In genomic region chr15:77021851-77022250, GRCm38 (mm10) we compare ENCODE assay signal across 19 mouse cellular contexts. TPM values are rescaled to one million over a fixed set of nuclear protein-coding genes. Genes with fewer than 3 reads are reported as not detected.
A peak's percentile ranks its signal among the peaks of the same experiment; 100 is the strongest.
DNase-seq lines count a peak whose midpoint lies in the region; ATAC-seq and TF ChIP-seq lines count a peak whose summit lies in the region.
"Had no signal": no experiment of that assay in that cellular context is flagged by ENCODE, and none has a peak within 500 bp of the region (broad histone marks: within the 10 kb centered on the region; RNA-seq: fewer than 3 reads in every experiment).

No protein-coding gene starts in this region.

- H3K27ac ChIP-seq in embryonic facial prominence, embryonic 12.5 days, result peak overlapping the region; percentile 36; the same call in 1 of the 2 replicates
- no peak overlapping the region for H3K27ac ChIP-seq in embryonic facial prominence, embryonic 10.5 days (replicated peaks)
- H3K27ac ChIP-seq in heart, embryonic 13.5 days (replicated peaks), result peak overlapping the region; percentile 95
- peak overlapping the region; percentile 14; the same call in 1 of the 2 replicates for H3K27ac ChIP-seq in embryonic fibroblast, embryonic 13.5 days (ENCODE audit: insufficient read depth, low read length)
- no peak overlapping the region for H3K27ac ChIP-seq in forebrain, embryonic 16.5 days (ENCODE audit: low read length)
- H3K27ac ChIP-seq: forebrain, embryonic 15.5 days; hindbrain, embryonic 14.5 days; layer of hippocampus, adult 2 months; liver, embryonic 14.5 days; midbrain, embryonic 13.5 days; neural tube, embryonic 13.5 days had no signal

- TF ChIP-seq CTCF in embryonic fibroblast, embryonic 13.5 days (IDR thresholded peaks at IDR 0.05; ENCODE audit: borderline replicate concordance, insufficient read depth, low read length), result no peak

- no peak overlapping the region for H3K9ac ChIP-seq in embryonic facial prominence, embryonic 12.5 days
- H3K9ac ChIP-seq in heart, embryonic 13.5 days, result peak overlapping the region; percentile 74
- H3K9ac ChIP-seq in forebrain, embryonic 16.5 days (replicated peaks; ENCODE audit: low read depth, low read length), result no peak overlapping the region
- H3K9ac ChIP-seq: forebrain, embryonic 15.5 days; hindbrain, embryonic 14.5 days; liver, embryonic 14.5 days; midbrain, embryonic 13.5 days; neural tube, embryonic 13.5 days had no signal

- DNase-seq in embryonic facial prominence, embryonic 10.5 days (ENCODE audit: low spot score), result no peak
- DNase-seq in heart, adult 9 months (ENCODE audit: low spot score in 2 of 2), result no peak
- DNase-seq: kidney, adult 8-10 months; kidney, postnatal 14 days; spleen, adult 18-20 months; thymus, adult 18-20 months; thymus, postnatal 4 days had no signal

- no peaks in the 10 kb centered on the region for H3K36me3 ChIP-seq in embryonic facial prominence, embryonic 12.5 days
- no peaks in the 10 kb centered on the region for H3K36me3 ChIP-seq in embryonic facial prominence, embryonic 10.5 days (replicated peaks)
- H3K36me3 ChIP-seq in heart, embryonic 13.5 days, result peaks cover 6% of the 10 kb centered on the region
- H3K36me3 ChIP-seq in forebrain, embryonic 16.5 days (ENCODE audit: control insufficient read depth, insufficient read depth), result no peaks in the 10 kb centered on the region
- H3K36me3 ChIP-seq: forebrain, embryonic 15.5 days; midbrain, embryonic 13.5 days; neural tube, embryonic 13.5 days had no signal

- no peaks in the 10 kb centered on the region for H3K4me1 ChIP-seq in embryonic facial prominence, embryonic 12.5 days
- H3K4me1 ChIP-seq in embryonic facial prominence, embryonic 10.5 days, result peaks cover 23% of the 10 kb centered on the region
- peaks cover 80% of the 10 kb centered on the region for H3K4me1 ChIP-seq in heart, embryonic 13.5 days
- H3K4me1 ChIP-seq in embryonic fibroblast, embryonic 13.5 days (ENCODE audit: control insufficient read depth, insufficient read depth, low read length), result no peaks in the 10 kb centered on the region
- H3K4me1 ChIP-seq in forebrain, embryonic 16.5 days (replicated peaks; ENCODE audit: control insufficient read depth, insufficient read depth, low read length), result peaks cover 6% of the 10 kb centered on the region

- 60% methylated on average over 4 of the region's 4 CpGs for WGBS in embryonic facial prominence, embryonic 12.5 days
- 88% methylated on average over 4 of the region's 4 CpGs for WGBS in embryonic facial prominence, embryonic 10.5 days
- WGBS in heart, embryonic 13.5 days, result 63% methylated on average over 4 of the region's 4 CpGs
- WGBS in forebrain, embryonic 16.5 days, result 84% methylated on average over 4 of the region's 4 CpGs

- ATAC-seq in embryonic facial prominence, embryonic 12.5 days (ENCODE audit: insufficient number of reproducible peaks, insufficient read depth, low FRiP score, low TSS enrichment), result no peak
- ATAC-seq in heart, embryonic 13.5 days (ENCODE audit: extremely low read depth, insufficient number of reproducible peaks, low FRiP score, low TSS enrichment), result no peak
- ATAC-seq in forebrain, embryonic 16.5 days, result no peak
- no peak for ATAC-seq in megakaryocyte progenitor cell, adult 5-6 weeks (replicated peaks; ENCODE audit: poor library complexity)
- ATAC-seq: forebrain, embryonic 15.5 days; midbrain, embryonic 13.5 days had no signal

- no peaks in the 10 kb centered on the region for H3K9me3 ChIP-seq in embryonic facial prominence, embryonic 12.5 days
- no peaks in the 10 kb centered on the region for H3K9me3 ChIP-seq in embryonic facial prominence, embryonic 10.5 days
- H3K9me3 ChIP-seq in heart, embryonic 13.5 days, result no peaks in the 10 kb centered on the region
- no peaks in the 10 kb centered on the region for H3K9me3 ChIP-seq in forebrain, embryonic 16.5 days (ENCODE audit: control insufficient read depth, low read length)
- H3K9me3 ChIP-seq: forebrain, embryonic 15.5 days; midbrain, embryonic 13.5 days; neural tube, embryonic 13.5 days had no signal

- H3K4me2 ChIP-seq in embryonic facial prominence, embryonic 12.5 days (replicated peaks), result no peak overlapping the region
- peak overlapping the region; percentile 47 for H3K4me2 ChIP-seq in heart, embryonic 13.5 days
- no peak overlapping the region for H3K4me2 ChIP-seq in forebrain, embryonic 16.5 days (ENCODE audit: low read length)
- H3K4me2 ChIP-seq: forebrain, embryonic 15.5 days; hindbrain, embryonic 14.5 days; midbrain, embryonic 13.5 days; neural tube, embryonic 13.5 days had no signal

- no peak for TF ChIP-seq POLR2A in embryonic fibroblast, embryonic 13.5 days (IDR thresholded peaks at IDR 0.05; ENCODE audit: low read depth, low read length)

- no peak overlapping the region for H3K4me3 ChIP-seq in embryonic facial prominence, embryonic 12.5 days
- H3K4me3 ChIP-seq in embryonic facial prominence, embryonic 10.5 days, result no peak overlapping the region
- peak overlapping the region; percentile 36 for H3K4me3 ChIP-seq in heart, embryonic 13.5 days
- H3K4me3 ChIP-seq in embryonic fibroblast, embryonic 13.5 days (ENCODE audit: insufficient read depth, low read length), result no peak overlapping the region
- no peak overlapping the region for H3K4me3 ChIP-seq in forebrain, embryonic 16.5 days (replicated peaks; ENCODE audit: low read length)
- H3K4me3 ChIP-seq: erythroblast, embryonic 14.5 days; forebrain, embryonic 15.5 days; layer of hippocampus, adult 2 months; midbrain, embryonic 13.5 days; neural tube, embryonic 13.5 days had no signal

- no peaks in the 10 kb centered on the region for H3K27me3 ChIP-seq in embryonic facial prominence, embryonic 12.5 days
- 0 out of 2 replicates have a peak, but pooled peaks cover 4% of the 10 kb centered on the region for H3K27me3 ChIP-seq in embryonic facial prominence, embryonic 10.5 days (replicated peaks; ENCODE audit: low read depth, poor library complexity, severe bottlenecking)
- no peaks in the 10 kb centered on the region for H3K27me3 ChIP-seq in heart, embryonic 13.5 days (replicated peaks)
- H3K27me3 ChIP-seq in forebrain, embryonic 16.5 days (replicated peaks; ENCODE audit: control insufficient read depth, insufficient read depth, low read length), result no peaks in the 10 kb centered on the region
- H3K27me3 ChIP-seq: forebrain, embryonic 15.5 days; midbrain, embryonic 13.5 days; neural tube, embryonic 13.5 days had no signal

RNA-seq across cellular contexts. Expression of gene Apol6, which starts 22.7 kb away (rescaled TPM):
- polyA plus RNA-seq in embryonic facial prominence, embryonic 12.5 days (2016; fragmentation: Nextera tagmentation; extraction: Ambion mirVana), result 0.09 TPM in 1 of 2 replicates, not detected in the other
- polyA plus RNA-seq in embryonic facial prominence, embryonic 10.5 days (2016; fragmentation: Nextera tagmentation; extraction: Ambion mirVana), result 0.07 and 0.16 TPM in 2 replicates
- 0.06 and 0.15 TPM in 2 replicates for polyA plus RNA-seq in heart, embryonic 13.5 days (2015; fragmentation: Nextera tagmentation; extraction: Ambion mirVana)
- polyA plus RNA-seq in embryonic fibroblast, embryonic 13.5 days (2011; ENCODE audit: insufficient read length, low read depth, missing spikeins), result 6.3 and 8.9 TPM in 2 replicates
- polyA plus RNA-seq in forebrain, embryonic 16.5 days (2015; fragmentation: Nextera tagmentation; extraction: Ambion mirVana), result not detected in 2 replicates
- not detected in 2 replicates for total RNA-seq in megakaryocyte progenitor cell, adult 5-6 weeks (2015)
- total RNA-seq in megakaryocyte progenitor cell, adult 5-6 weeks (2017), result not detected in 2 replicates
- total RNA-seq: layer of hippocampus, adult 2 months had no signal
- polyA plus RNA-seq: forebrain, embryonic 15.5 days; hindbrain, embryonic 14.5 days; midbrain, embryonic 13.5 days; neural tube, embryonic 13.5 days had no signal

RNA-seq across cellular contexts. Expression of gene Mb, which starts 28.6 kb away (rescaled TPM):
- polyA plus RNA-seq in embryonic facial prominence, embryonic 12.5 days (2016; fragmentation: Nextera tagmentation; extraction: Ambion mirVana), result 1.2 and 1.3 TPM in 2 replicates
- polyA plus RNA-seq in embryonic facial prominence, embryonic 10.5 days (2016; fragmentation: Nextera tagmentation; extraction: Ambion mirVana), result 0.72 and 0.86 TPM in 2 replicates
- 519 and 566 TPM in 2 replicates for polyA plus RNA-seq in heart, embryonic 13.5 days (2015; fragmentation: Nextera tagmentation; extraction: Ambion mirVana)
- polyA plus RNA-seq in embryonic fibroblast, embryonic 13.5 days (2011; ENCODE audit: insufficient read length, low read depth, missing spikeins), result not detected in 2 replicates
- polyA plus RNA-seq in forebrain, embryonic 16.5 days (2015; fragmentation: Nextera tagmentation; extraction: Ambion mirVana), result 0.91 TPM in 1 of 2 replicates, not detected in the other
- not detected in 2 replicates for total RNA-seq in megakaryocyte progenitor cell, adult 5-6 weeks (2015)
- total RNA-seq in megakaryocyte progenitor cell, adult 5-6 weeks (2017), result not detected in 2 replicates
- polyA plus RNA-seq: erythroblast, embryonic 14.5 days; forebrain, embryonic 15.5 days; midbrain, embryonic 13.5 days had no signal

Comparison
In these comparisons a context has a peak if more than half of its experiments do, and no peak if none do; other contexts are left out.
1. H3K27ac ChIP-seq: peak in embryonic facial prominence, embryonic 12.5 days (single experiment), heart, embryonic 13.5 days (single experiment) and embryonic fibroblast, embryonic 13.5 days (single experiment); none in embryonic facial prominence, embryonic 10.5 days (single experiment) and forebrain, embryonic 16.5 days (single experiment).
2. RNA of gene Mb, which starts 28.6 kb away (polyA plus RNA-seq): 519 to 566 TPM in heart, embryonic 13.5 days; 1.2 to 1.3 TPM in embryonic facial prominence, embryonic 12.5 days, not detected in embryonic fibroblast, embryonic 13.5 days, 0.72 to 0.86 TPM in embryonic facial prominence, embryonic 10.5 days and 0.91 TPM in forebrain, embryonic 16.5 days; every median in the first group is over 100 times any median in the second.